Mouse (Mus musculus): ENCODE data around the gene Cgrrf1. TPM values are rescaled to one million over a fixed set of nuclear protein-coding genes. Genes with fewer than 3 reads are reported as not detected.

Gene Cgrrf1
- total RNA-seq, 4 experiments from 2014 or later = 50.0 to 57.8 (median 53.9) TPM

DNA sequence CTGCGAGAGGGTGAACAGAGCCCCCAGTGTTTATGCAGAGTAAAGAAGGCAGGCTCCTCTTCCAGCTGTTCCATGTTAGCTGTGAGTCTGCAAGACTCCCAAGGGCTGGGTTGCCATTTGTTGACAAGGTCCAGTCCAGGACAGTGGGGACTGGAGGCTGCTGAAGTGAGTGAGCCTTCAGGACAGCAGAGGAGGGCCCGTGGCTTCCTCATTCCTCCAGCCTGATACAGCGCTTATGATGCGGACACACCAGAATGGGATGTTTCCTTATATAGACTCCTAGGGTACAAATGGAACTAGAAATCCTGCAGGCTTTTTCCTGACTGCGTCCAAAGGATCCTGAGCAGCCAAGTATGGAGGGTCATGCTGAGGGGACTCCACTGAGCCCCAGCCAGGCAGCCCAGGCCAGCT is 54.0 kb downstream of the Cgrrf1 start:
- peak in 1 of 2 experiments; percentile 21 for DNase-seq (ENCODE audit: low spot score in 2 of 2)

DNA sequence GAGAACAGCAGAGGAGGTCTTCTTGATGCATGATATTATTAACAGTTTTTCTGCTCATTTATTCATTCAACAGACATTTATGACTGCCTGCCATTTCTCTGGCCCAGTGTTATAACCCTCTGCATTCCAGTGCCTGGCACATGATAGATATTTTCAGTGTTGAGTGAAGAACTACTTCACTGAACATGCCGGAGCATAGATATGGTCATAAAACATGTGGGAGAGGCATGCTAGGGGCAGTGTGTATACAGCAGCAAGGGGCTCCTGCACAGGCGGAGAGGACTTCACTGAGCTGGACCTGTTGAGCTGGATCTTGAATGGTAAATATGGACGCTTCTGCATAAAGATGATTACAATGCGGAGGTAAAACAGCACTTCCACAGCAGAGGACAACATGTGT is 57.2 kb downstream of the Cgrrf1 start:
- no peak for DNase-seq (ENCODE audit: low spot score in 2 of 2)

DNA sequence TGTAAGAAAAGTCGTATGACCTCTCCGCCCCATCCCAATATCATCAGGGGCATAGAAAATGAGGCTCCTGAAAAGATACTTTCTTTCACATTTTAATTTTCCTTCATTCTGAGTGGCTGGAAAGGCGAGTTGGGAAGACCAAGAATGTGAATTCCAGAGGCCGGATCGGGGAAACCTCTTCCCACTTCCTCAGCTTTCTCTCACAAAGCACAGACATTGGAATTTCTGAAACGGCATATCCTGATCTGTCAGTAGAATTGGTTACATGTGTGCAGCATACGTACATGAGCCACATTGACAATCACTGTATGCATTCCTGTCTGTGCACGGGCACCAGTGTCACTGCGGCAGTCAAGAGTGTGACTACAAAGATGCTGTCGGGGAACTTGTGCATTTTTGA is 62.0 kb downstream of the Cgrrf1 start:
- no peak for DNase-seq (ENCODE audit: low spot score in 2 of 2)

DNA sequence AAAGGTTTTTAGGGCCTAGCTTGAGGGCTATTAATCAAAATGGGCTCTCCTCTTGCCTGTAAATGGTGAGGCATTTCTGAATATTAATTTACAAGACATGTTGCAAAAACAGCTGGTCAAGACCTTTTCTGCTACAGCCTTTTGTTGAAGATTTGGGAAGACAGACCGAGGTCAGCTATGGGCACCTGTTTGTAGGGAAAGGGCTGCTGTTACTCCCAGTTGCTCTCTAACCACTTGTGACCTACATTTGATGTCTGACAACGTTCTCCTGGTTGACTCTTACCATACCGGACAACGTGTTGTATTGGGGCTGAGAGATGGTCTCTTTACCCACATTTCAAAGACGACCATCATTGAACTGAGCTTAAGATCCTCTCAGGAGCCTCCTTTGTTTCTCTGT is 66.0 kb downstream of the Cgrrf1 start:
- no peak for DNase-seq (ENCODE audit: low spot score in 2 of 2)

DNA sequence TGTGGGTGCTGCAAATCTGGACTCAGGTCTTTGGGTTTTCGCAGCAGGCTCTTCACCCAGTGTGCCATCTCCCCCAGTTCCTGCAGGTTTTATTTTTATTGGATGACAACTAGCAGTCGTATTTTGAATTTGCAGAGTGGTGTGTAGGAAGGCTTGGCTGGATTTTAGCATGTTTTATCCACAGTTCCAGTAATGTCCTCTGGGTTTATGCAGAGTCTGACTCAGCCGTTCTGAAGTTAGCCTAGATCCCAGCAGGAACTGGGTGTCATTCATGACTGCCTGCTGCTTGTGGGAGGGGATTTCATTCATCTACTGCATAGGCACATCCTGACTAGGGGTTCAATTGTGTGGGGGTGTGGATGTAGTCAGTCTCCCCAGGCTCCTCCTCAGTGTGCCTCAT is 66.7 kb downstream of the Cgrrf1 start:
- DNase-seq (ENCODE audit: low spot score in 2 of 2) = no peak

DNA sequence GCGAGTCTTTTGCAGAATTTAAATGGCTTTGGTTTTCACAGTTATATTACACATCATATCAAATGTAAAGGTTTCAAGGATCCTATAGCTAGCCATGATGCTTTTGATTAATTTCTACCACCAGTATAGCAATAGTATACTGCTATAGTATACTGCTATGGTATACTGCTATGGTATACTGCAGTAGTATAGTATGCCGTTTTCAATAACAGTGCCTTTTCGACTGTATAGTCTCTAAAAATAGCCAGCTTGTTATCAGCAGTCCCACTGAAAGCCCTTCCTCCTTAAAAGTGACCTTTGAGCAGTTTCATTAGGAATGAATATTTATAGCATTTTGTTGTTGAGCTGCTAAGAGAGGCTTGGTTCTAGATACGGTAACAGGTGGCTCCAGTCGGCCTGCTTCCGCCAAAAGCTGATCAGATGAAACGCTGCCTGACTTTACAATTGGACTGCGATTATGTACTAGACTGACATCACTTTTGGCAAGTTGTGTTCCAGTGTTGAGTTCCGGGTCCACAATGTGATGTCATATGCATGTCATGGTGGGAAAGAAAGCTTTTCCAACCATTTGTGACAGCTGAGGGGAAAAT is 70.7 kb downstream of the Cgrrf1 start:
- DNase-seq (ENCODE audit: low spot score in 2 of 2) = no peak

Other genes starting within 250 kb of the Cgrrf1 start
- gene Cdkn3, start 71.6 kb upstream of the Cgrrf1 start, total RNA-seq (2022) = not detected
- gene Cnih1, start 43.7 kb upstream of the Cgrrf1 start, total RNA-seq (2022) = 10 to 100 TPM; 52.7 to 69.3 (median 59.6) TPM
- gene Gmfb, start 9.9 kb upstream of the Cgrrf1 start, total RNA-seq (2022) = 10 to 100 TPM; 15.3 to 20.5 (median 19.2) TPM
- 10 to 100 TPM; 47.4 to 69.0 (median 56.6) TPM for gene Samd4, start 50.7 kb downstream of the Cgrrf1 start, total RNA-seq (2022)

Measured in gastrocnemius, adult 8-10 months (tissue).